Mouse (Mus musculus) liver, postnatal 0 days (tissue): Measurements from ENCODE around the gene Cdk8.

Source experiments
- CTCF ChIP-seq: sonication (generic); IDR thresholded peaks from 2 replicates; pipeline ENCODE4 v1.5.1; 2016; ENCODE audit warnings: antibody characterized with exemption, low read depth
- EP300 ChIP-seq: IDR thresholded peaks from 2 replicates; pipeline ENCODE4 v1.6.1; 2016; ENCODE audit warnings: antibody characterized with exemption, low read depth, mild to moderate bottlenecking

DNA sequence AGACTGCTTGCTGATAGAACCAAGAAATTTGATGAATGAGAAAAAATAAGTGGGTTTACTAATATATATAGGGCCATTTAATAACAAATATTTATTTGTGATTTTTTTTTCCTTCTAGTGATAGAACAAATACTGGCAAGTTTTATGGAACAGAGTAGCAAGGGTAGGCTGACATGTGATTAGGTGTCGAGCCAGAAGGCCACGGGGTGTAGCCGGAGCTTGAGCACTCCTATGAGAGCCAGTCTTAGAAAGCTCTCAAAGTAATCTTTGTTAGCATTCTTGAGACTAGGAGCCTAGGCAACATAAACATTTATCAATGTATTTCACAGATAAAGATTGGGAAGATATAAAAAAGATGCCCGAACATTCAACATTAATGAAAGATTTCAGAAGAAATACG lies 63.8 kb downstream of the Cdk8 start:
- TF ChIP-seq EP300: no peak
- no peak for TF ChIP-seq CTCF
